Mouse (Mus musculus) kidney, embryonic 16.5 days (tissue): ENCODE results near the gene Nedd9. TPM values are rescaled to one million over a fixed set of nuclear protein-coding genes. Genes with fewer than 3 reads are reported as not detected.
A peak's percentile ranks its signal among the peaks of the same experiment; 100 is the strongest.

Experiments used
- ATAC-seq: fragments of 200-750 bp; cut with Nextera tagmentation; 2 replicates; pipeline ENCODE4 v1.8.0; 2017; ENCODE audit warnings: moderate TSS enrichment; ENCODE audit not compliant: low FRiP score, low TSS enrichment
- H3K27ac ChIP-seq: fragments of 300-500 bp; sonication (generic); 2 replicates; pipeline ENCODE4 v1.5.1; 2014; ENCODE audit warnings: low read length
- H3K27me3 ChIP-seq: fragments of 300-500 bp; sonication (generic); 2 replicates; pipeline ENCODE4 v1.6.1; 2014; ENCODE audit warnings: low read length, control low read depth, mixed read lengths; ENCODE audit not compliant: insufficient read depth
- H3K36me3 ChIP-seq: fragments of 300-500 bp; sonication (generic); 2 replicates; pipeline ENCODE4 v1.6.1; 2014; ENCODE audit warnings: low read length, control low read depth, mixed read lengths; ENCODE audit not compliant: insufficient read depth
- H3K4me1 ChIP-seq: fragments of 300-500 bp; sonication (generic); 2 replicates; pipeline ENCODE4 v1.6.1; 2014; ENCODE audit warnings: low read length, control low read depth, mixed read lengths; ENCODE audit not compliant: insufficient read depth
- H3K4me2 ChIP-seq: fragments of 300-500 bp; sonication (generic); replicated peaks from 2 replicates; pipeline ENCODE4 v1.6.1; 2014; ENCODE audit warnings: low read depth, low read length
- H3K4me3 ChIP-seq: fragments of 300-500 bp; sonication (generic); 2 replicates; pipeline ENCODE4 v1.5.1; 2014; ENCODE audit warnings: mild to moderate bottlenecking, low read length
- H3K9ac ChIP-seq: fragments of 300-500 bp; sonication (generic); replicated peaks from 2 replicates; pipeline ENCODE4 v1.6.1; 2014; ENCODE audit warnings: low read length
- H3K9me3 ChIP-seq: fragments of 300-500 bp; sonication (generic); 2 replicates; pipeline ENCODE4 v1.6.1; 2016; ENCODE audit warnings: low read length, control low read depth
- WGBS: fragments of 180-500 bp; shearing (Covaris S2); extraction: QIAGEN DNeasy Blood & Tissue Kit; methylation state at CpG from one replicate; pipeline ENCODE4 v1.1.7; 2014; 5-methylcytosine and 5-hydroxymethylcytosine counted together
- polyA plus RNA-seq: library from polyadenylated mRNA; unstranded; fragments of >200 nt; fragmentation: Nextera tagmentation; extraction: Ambion mirVana; gene quantifications from 2 replicates; pipeline ENCODE4 v1.2.1, GENCODE M21; 2015

Gene Nedd9
- polyA plus RNA-seq, 1 experiment from 2014 or later: 27.9 TPM

- no peak overlapping the region for H3K27ac ChIP-seq
- no peak overlapping the region for H3K9ac ChIP-seq
- WGBS: 84% methylated on average over 3 of the region's 3 CpGs
- no peaks in the 10 kb centered on the region for H3K27me3 ChIP-seq
- H3K36me3 ChIP-seq: no peaks in the 10 kb centered on the region
- H3K4me3 ChIP-seq: no peak overlapping the region
- no peaks in the 10 kb centered on the region for H3K9me3 ChIP-seq
- no peak overlapping the region for H3K4me2 ChIP-seq
- H3K4me1 ChIP-seq: peaks cover 15% of the 10 kb centered on the region; the same call in 1 of the 2 replicates
- no peak for ATAC-seq
These were observed 26.3 kb upstream of the Nedd9 start for GRCm38 (mm10) chr13:41513456-41513855.

- H3K27ac ChIP-seq: no peak overlapping the region
- no peaks in the 10 kb centered on the region for H3K27me3 ChIP-seq
- no peaks in the 10 kb centered on the region for H3K9me3 ChIP-seq
- H3K9ac ChIP-seq: no peak overlapping the region
- H3K36me3 ChIP-seq: no peaks in the 10 kb centered on the region
- H3K4me3 ChIP-seq: no peak overlapping the region
- no peak overlapping the region for H3K4me2 ChIP-seq
- peaks cover 15% of the 10 kb centered on the region; the same call in 1 of the 2 replicates for H3K4me1 ChIP-seq
- no peak for ATAC-seq
- 33% methylated on average over 4 of the region's 4 CpGs for WGBS
These were observed 25.1 kb upstream of the Nedd9 start for GRCm38 (mm10) chr13:41512243-41512642.

DNA sequence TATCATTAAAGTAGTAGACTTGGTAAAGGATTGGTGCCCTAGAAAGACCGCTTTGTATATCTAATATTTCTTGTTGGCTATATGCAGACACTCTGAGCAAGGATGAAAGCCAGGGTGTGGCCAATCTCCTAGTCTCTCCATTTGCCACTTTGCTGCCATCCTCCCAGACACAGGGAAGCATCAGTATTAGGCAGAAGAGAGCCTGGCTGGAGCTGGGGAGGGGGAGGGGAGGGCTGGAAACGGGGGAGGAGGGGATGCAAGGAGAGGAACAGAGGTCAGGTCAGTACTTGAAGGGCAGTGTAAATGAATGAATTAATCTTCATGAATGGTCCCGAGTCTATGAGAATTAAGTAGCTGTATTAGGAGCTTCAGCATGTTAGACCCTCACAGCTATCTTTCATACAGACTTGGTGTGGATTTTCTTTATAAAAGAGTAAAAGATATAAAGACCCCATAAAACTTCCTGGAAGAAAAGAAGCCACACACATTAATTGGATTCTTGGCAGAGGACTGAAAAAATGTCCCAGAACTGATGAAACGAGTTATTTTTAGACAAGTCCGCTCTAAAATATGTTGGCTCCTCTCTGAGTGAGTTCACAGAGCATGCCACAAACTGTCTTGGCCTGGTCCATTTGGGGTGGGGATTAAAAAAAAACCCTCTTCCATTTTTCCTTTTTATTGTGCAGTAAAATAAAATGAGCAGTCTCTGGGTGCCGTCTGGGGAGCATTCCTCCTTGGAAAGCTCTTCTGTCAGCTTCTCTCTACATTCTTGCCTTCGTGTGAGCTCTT is 23.7 kb upstream of the Nedd9 start:
- H3K4me2 ChIP-seq: no peak overlapping the region
- no peaks in the 10 kb centered on the region for H3K36me3 ChIP-seq
- 0 out of 2 replicates have a peak, but pooled peaks have one; percentile 27 for ATAC-seq
- no peak overlapping the region for H3K4me3 ChIP-seq
- H3K9ac ChIP-seq: no peak overlapping the region
- WGBS: 43% methylated on average over 7 of the region's 7 CpGs
- no peaks in the 10 kb centered on the region for H3K27me3 ChIP-seq
- H3K9me3 ChIP-seq: no peaks in the 10 kb centered on the region
- H3K4me1 ChIP-seq: peaks cover 15% of the 10 kb centered on the region; the same call in 1 of the 2 replicates
- H3K27ac ChIP-seq: peak overlapping the region; percentile 76

GRCm38 (mm10) chr13:41505594-41505993 is 18.4 kb upstream of the Nedd9 start:
- Histone ChIP-seq H3K4me1 (0 out of 2 replicates have a peak, but pooled peaks cover 2% of the 10 kb centered on the region), H3K4me3 (no peak overlapping the region), H3K9me3 (no peaks in the 10 kb centered on the region), H3K27me3 (no peaks in the 10 kb centered on the region), H3K9ac (no peak overlapping the region), H3K27ac (no peak overlapping the region), H3K36me3 (no peaks in the 10 kb centered on the region), H3K4me2 (no peak overlapping the region)
- WGBS: 76% methylated on average over 2 of the region's 2 CpGs
- ATAC-seq: no peak

DNA sequence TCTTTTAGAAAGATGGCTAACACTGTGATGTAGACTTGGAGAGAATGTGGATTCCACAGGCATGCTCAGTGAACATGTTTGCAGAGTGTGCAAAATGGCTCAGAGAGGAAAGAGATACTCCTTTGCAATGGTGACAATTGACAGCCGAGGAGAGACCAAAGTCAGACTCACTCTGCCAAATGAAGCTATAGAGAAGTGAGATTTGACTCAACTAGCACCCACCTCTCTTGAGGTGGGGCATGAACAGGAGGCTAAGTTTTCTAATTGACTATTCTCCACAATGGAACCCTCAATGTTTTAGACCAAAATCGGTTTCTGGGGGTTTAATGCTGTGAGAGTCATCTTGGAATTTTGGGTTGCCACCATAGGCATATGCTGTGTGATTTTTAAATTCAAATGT is 17.8 kb upstream of the Nedd9 start:
- no peaks in the 10 kb centered on the region for H3K9me3 ChIP-seq
- WGBS: 86% methylated on average over 2 of the region's 2 CpGs

DNA sequence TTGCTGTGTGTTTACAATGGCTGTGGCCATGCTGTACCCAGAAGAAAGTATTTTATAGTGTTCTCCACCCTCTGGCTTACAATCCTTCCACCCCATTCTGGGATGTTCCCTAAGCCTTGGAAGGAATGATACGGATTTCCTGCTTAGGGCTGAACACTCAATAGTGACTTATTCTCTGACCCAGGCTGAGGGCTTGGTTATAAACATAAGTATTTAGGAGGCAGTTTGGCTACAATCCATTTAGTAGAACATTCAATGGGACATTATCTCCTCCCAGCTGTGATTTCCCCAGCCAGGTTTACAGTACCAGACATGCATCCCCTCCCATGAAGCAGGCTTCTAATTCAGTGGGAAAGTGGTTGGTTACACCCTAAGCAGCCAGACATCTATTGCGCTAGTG is 17.3 kb upstream of the Nedd9 start:
- 0 out of 2 replicates have a peak, but pooled peaks cover 2% of the 10 kb centered on the region for H3K4me1 ChIP-seq
- no peak overlapping the region for H3K27ac ChIP-seq
- H3K36me3 ChIP-seq: no peaks in the 10 kb centered on the region
- no peak overlapping the region for H3K4me3 ChIP-seq
- no peaks in the 10 kb centered on the region for H3K9me3 ChIP-seq
- WGBS: 89% methylated on average over 2 of the region's 2 CpGs
- H3K4me2 ChIP-seq: no peak overlapping the region
- H3K9ac ChIP-seq: no peak overlapping the region
- no peaks in the 10 kb centered on the region for H3K27me3 ChIP-seq
- no peak for ATAC-seq

More for the DNA sequence above, 17.8 kb upstream of the Nedd9 start:
- no peak for ATAC-seq
- Histone ChIP-seq H3K4me1 (0 out of 2 replicates have a peak, but pooled peaks cover 2% of the 10 kb centered on the region), H3K36me3 (no peaks in the 10 kb centered on the region), H3K4me3 (no peak overlapping the region), H3K27ac (no peak overlapping the region), H3K27me3 (no peaks in the 10 kb centered on the region), H3K4me2 (no peak overlapping the region), H3K9ac (no peak overlapping the region)

GRCm38 (mm10) chr13:41502917-41503301 is 15.7 kb upstream of the Nedd9 start:
- Histone ChIP-seq H3K4me3 (no peak overlapping the region), H3K4me1 (0 out of 2 replicates have a peak, but pooled peaks cover 2% of the 10 kb centered on the region), H3K4me2 (no peak overlapping the region), H3K27me3 (no peaks in the 10 kb centered on the region), H3K36me3 (no peaks in the 10 kb centered on the region), H3K9ac (no peak overlapping the region), H3K9me3 (no peaks in the 10 kb centered on the region), H3K27ac (no peak overlapping the region)
- WGBS: 71% methylated on average over 2 of the region's 2 CpGs
- ATAC-seq: no peak

GRCm38 (mm10) chr13:41502136-41502916 is 15.2 kb upstream of the Nedd9 start:
- no peaks in the 10 kb centered on the region for H3K27me3 ChIP-seq
- H3K4me1 ChIP-seq: 0 out of 2 replicates have a peak, but pooled peaks cover 2% of the 10 kb centered on the region
- no peak overlapping the region for H3K4me3 ChIP-seq
- H3K36me3 ChIP-seq: no peaks in the 10 kb centered on the region
- H3K9ac ChIP-seq: no peak overlapping the region
- no peak overlapping the region for H3K4me2 ChIP-seq
- WGBS: 34% methylated on average over 12 of the region's 12 CpGs
- ATAC-seq: no peak
- H3K27ac ChIP-seq: no peak overlapping the region
- no peaks in the 10 kb centered on the region for H3K9me3 ChIP-seq

DNA sequence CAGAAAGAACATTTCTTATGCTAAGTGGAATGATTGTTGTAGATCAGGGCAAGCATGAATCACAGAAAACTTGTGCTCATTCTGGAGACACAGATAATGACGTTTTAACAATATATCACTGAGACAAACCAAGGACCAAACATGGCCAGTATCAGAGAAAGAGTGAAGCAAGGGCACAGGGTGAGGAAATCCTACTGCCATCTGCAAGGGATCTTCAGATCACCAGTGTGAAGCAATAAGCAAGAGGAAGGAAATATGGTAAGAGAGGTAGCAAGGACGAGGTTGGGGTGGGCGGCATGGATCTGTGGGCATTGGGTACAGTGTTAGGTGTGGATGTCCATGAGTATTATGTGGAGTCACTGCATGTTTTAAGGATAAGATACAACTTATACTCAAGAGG is 13.6 kb upstream of the Nedd9 start:
- no peak for ATAC-seq
- no peak overlapping the region for H3K4me3 ChIP-seq
- H3K9ac ChIP-seq: no peak overlapping the region
- WGBS: 77% methylated on average over 3 of the region's 3 CpGs
- H3K27me3 ChIP-seq: no peaks in the 10 kb centered on the region
- H3K4me2 ChIP-seq: no peak overlapping the region
- H3K27ac ChIP-seq: no peak overlapping the region
- 0 out of 2 replicates have a peak, but pooled peaks cover 2% of the 10 kb centered on the region for H3K4me1 ChIP-seq
- H3K36me3 ChIP-seq: no peaks in the 10 kb centered on the region
- no peaks in the 10 kb centered on the region for H3K9me3 ChIP-seq
